ENCODE assay signal across 8 mouse cellular contexts in genomic region chr11:106501308-106502158, GRCm38 (mm10). TPM values are rescaled to one million over a fixed set of nuclear protein-coding genes. Genes with fewer than 3 reads are reported as not detected.
DNase-seq lines count a peak whose midpoint lies in the region; ATAC-seq and TF ChIP-seq lines count a peak whose summit lies in the region.

No protein-coding gene starts in this region.

- peaks cover 4% of the 10 kb centered on the region; the same call in 1 of the 2 replicates for H3K4me1 ChIP-seq in embryonic facial prominence, embryonic 14.5 days (ENCODE audit: control insufficient read depth, insufficient read depth, low read length)
- no peaks in the 10 kb centered on the region; the same call in 1 of the 2 replicates for H3K4me1 ChIP-seq in kidney, adult 2 months (ENCODE audit: control insufficient read depth, insufficient read depth, low read length)
- H3K4me1 ChIP-seq in limb, embryonic 15.5 days = no peaks in the 10 kb centered on the region; the same call in 1 of the 2 replicates
- no peaks in the 10 kb centered on the region for H3K4me1 ChIP-seq in midbrain, embryonic 14.5 days (ENCODE audit: control insufficient read depth, insufficient read depth, low read length)
- H3K4me1 ChIP-seq in stomach, embryonic 14.5 days (ENCODE audit: control insufficient read depth, insufficient read depth, low read length) = peaks cover 4% of the 10 kb centered on the region; the same call in 1 of the 2 replicates

- ATAC-seq in embryonic facial prominence, embryonic 14.5 days (ENCODE audit: low read depth) = peak; percentile 67
- ATAC-seq in limb, embryonic 15.5 days (ENCODE audit: insufficient number of reproducible peaks, low FRiP score, low TSS enrichment, low read depth) = peak; percentile 56
- ATAC-seq in midbrain, embryonic 14.5 days (ENCODE audit: low FRiP score, low TSS enrichment) = peak; percentile 66
- peak; percentile 50; the same call in 1 of the 2 replicates for ATAC-seq in stomach, embryonic 14.5 days (ENCODE audit: insufficient number of reproducible peaks, insufficient read depth, low FRiP score, low read depth)

- peaks cover 8% of the 10 kb centered on the region for H3K36me3 ChIP-seq in C2C12 (ENCODE audit: control insufficient read depth, insufficient read depth)
- peaks cover 7% of the 10 kb centered on the region for H3K36me3 ChIP-seq in embryonic facial prominence, embryonic 14.5 days (ENCODE audit: control insufficient read depth, insufficient read depth, low read length)
- H3K36me3 ChIP-seq in kidney, adult 2 months (ENCODE audit: control insufficient read depth, insufficient read depth, low read length) = no peaks in the 10 kb centered on the region
- 0 out of 2 replicates have a peak, but pooled peaks cover 7% of the 10 kb centered on the region for H3K36me3 ChIP-seq in limb, embryonic 15.5 days
- H3K36me3 ChIP-seq in midbrain, embryonic 14.5 days (ENCODE audit: control insufficient read depth, insufficient read depth, low read length) = peaks cover 5% of the 10 kb centered on the region; the same call in 1 of the 2 replicates
- no peaks in the 10 kb centered on the region for H3K36me3 ChIP-seq in stomach, embryonic 14.5 days (ENCODE audit: control insufficient read depth, insufficient read depth, low read length)

- no peak for TF ChIP-seq CTCF in C2C12 (IDR thresholded peaks at IDR 0.05; ENCODE audit: control insufficient read depth, insufficient read depth, insufficient read length)
- TF ChIP-seq CTCF in kidney, adult 2 months (conservative IDR thresholded peaks at IDR 0.05; ENCODE audit: insufficient read depth, insufficient read length, low read depth, low read length) = no peak

- 2% methylated on average over 22 of the region's 22 CpGs for WGBS in embryonic facial prominence, embryonic 14.5 days
- WGBS in kidney, adult 2 months = 4% methylated on average over 22 of the region's 22 CpGs
- WGBS in limb, embryonic 15.5 days = 2% methylated on average over 22 of the region's 22 CpGs
- under 1% methylated on average over 22 of the region's 22 CpGs for WGBS in midbrain, embryonic 14.5 days
- 1% methylated on average over 22 of the region's 22 CpGs for WGBS in stomach, embryonic 14.5 days

- peaks cover 8% of the 10 kb centered on the region for H3K79me2 ChIP-seq in C2C12 (ENCODE audit: control insufficient read depth, insufficient read depth)

- peak overlapping the region; percentile 75 for H3ac ChIP-seq in C2C12 (ENCODE audit: control insufficient read depth, insufficient read length, low read depth)

- peak overlapping the region; percentile 100 for H3K9ac ChIP-seq in embryonic facial prominence, embryonic 14.5 days (ENCODE audit: low read depth, low read length)
- peak overlapping the region; percentile 97 for H3K9ac ChIP-seq in limb, embryonic 15.5 days
- peak overlapping the region; percentile 99 for H3K9ac ChIP-seq in midbrain, embryonic 14.5 days (replicated peaks; ENCODE audit: low read length)
- peak overlapping the region; percentile 100 for H3K9ac ChIP-seq in stomach, embryonic 14.5 days (replicated peaks; ENCODE audit: low read depth, low read length)

- peak overlapping the region; percentile 87 for H3K4me2 ChIP-seq in embryonic facial prominence, embryonic 14.5 days (ENCODE audit: low read depth, low read length)
- peak overlapping the region; percentile 49 for H3K4me2 ChIP-seq in limb, embryonic 15.5 days
- peak overlapping the region; percentile 79 for H3K4me2 ChIP-seq in midbrain, embryonic 14.5 days (ENCODE audit: low read length)
- peak overlapping the region; percentile 72 for H3K4me2 ChIP-seq in stomach, embryonic 14.5 days (replicated peaks; ENCODE audit: low read depth, low read length)

- no peaks in the 10 kb centered on the region for H3K27me3 ChIP-seq in C2C12 (ENCODE audit: control insufficient read depth, insufficient read depth, insufficient read length)
- H3K27me3 ChIP-seq in embryonic facial prominence, embryonic 14.5 days (replicated peaks; ENCODE audit: control insufficient read depth, insufficient read depth, low read length) = no peaks in the 10 kb centered on the region
- no peaks in the 10 kb centered on the region for H3K27me3 ChIP-seq in kidney, adult 2 months (replicated peaks; ENCODE audit: control insufficient read depth, insufficient read depth, low read length)
- H3K27me3 ChIP-seq in limb, embryonic 15.5 days = no peaks in the 10 kb centered on the region
- H3K27me3 ChIP-seq in midbrain, embryonic 14.5 days (ENCODE audit: control insufficient read depth, insufficient read depth, low read length) = no peaks in the 10 kb centered on the region
- H3K27me3 ChIP-seq in stomach, embryonic 14.5 days (ENCODE audit: control insufficient read depth, insufficient read depth, low read length) = no peaks in the 10 kb centered on the region

- H3K9me3 ChIP-seq in embryonic facial prominence, embryonic 14.5 days (ENCODE audit: control insufficient read depth, low read length) = no peaks in the 10 kb centered on the region
- H3K9me3 ChIP-seq in limb, embryonic 15.5 days = no peaks in the 10 kb centered on the region
- H3K9me3 ChIP-seq in midbrain, embryonic 14.5 days (ENCODE audit: control insufficient read depth, low read length) = no peaks in the 10 kb centered on the region
- H3K9me3 ChIP-seq in stomach, embryonic 14.5 days (ENCODE audit: control insufficient read depth, low read depth, low read length) = no peaks in the 10 kb centered on the region

- peak overlapping the region; percentile 100 for H3K27ac ChIP-seq in embryonic facial prominence, embryonic 14.5 days (replicated peaks; ENCODE audit: low read depth, low read length)
- peak overlapping the region; percentile 68 for H3K27ac ChIP-seq in kidney, adult 2 months (ENCODE audit: insufficient read depth, low read depth, low read length)
- H3K27ac ChIP-seq in limb, embryonic 15.5 days = peak overlapping the region; percentile 98
- peak overlapping the region; percentile 97 for H3K27ac ChIP-seq in midbrain, embryonic 14.5 days (replicated peaks; ENCODE audit: low read depth, low read length)
- H3K27ac ChIP-seq in stomach, embryonic 14.5 days (ENCODE audit: low read length) = peak overlapping the region; percentile 99

- no peaks in the 10 kb centered on the region for H3K79me3 ChIP-seq in C2C12 (ENCODE audit: low read depth)

- peak; percentile 31 to 55 for DNase-seq in adrenal gland, postnatal 4 days (ENCODE audit: low spot score in 2 of 2)
- DNase-seq in embryonic facial prominence, embryonic 14.5 days (ENCODE audit: low spot score) = peak; percentile 90
- DNase-seq in heart, adult 8-10 months (ENCODE audit: low spot score) = peak; percentile 68
- peak; percentile 84 for DNase-seq in kidney, adult 2 months
- DNase-seq in midbrain, embryonic 14.5 days = peak; percentile 75

- no peak for TF ChIP-seq POLR2A in kidney, adult 2 months (IDR thresholded peaks at IDR 0.05; ENCODE audit: low read depth, low read length)

- peak overlapping the region; percentile 100 for H3K4me3 ChIP-seq in C2C12 (ENCODE audit: insufficient read depth, poor library complexity, severe bottlenecking)
- peak overlapping the region; percentile 99 for H3K4me3 ChIP-seq in embryonic facial prominence, embryonic 14.5 days (ENCODE audit: low read depth, low read length)
- peak overlapping the region; percentile 81 for H3K4me3 ChIP-seq in kidney, adult 2 months (ENCODE audit: insufficient read depth, low read depth, low read length)
- H3K4me3 ChIP-seq in limb, embryonic 15.5 days = peak overlapping the region; percentile 79
- H3K4me3 ChIP-seq in midbrain, embryonic 14.5 days (replicated peaks; ENCODE audit: low read depth, low read length) = peak overlapping the region; percentile 94
- peak overlapping the region; percentile 97 for H3K4me3 ChIP-seq in stomach, embryonic 14.5 days (ENCODE audit: low read depth, low read length)

TF ChIP-seq in C2C12, 6 proteins besides CTCF, POLR2A, EP300 and RAD21:
- no peak for TF ChIP-seq MAX (IDR thresholded peaks at IDR 0.05)
- no peak for TF ChIP-seq FOSL1 (IDR thresholded peaks at IDR 0.05; ENCODE audit: insufficient read depth, low read length, poor library complexity, severe bottlenecking)
- TF ChIP-seq USF1 (IDR thresholded peaks at IDR 0.05; ENCODE audit: low read depth) = no peak
- no peak for TF ChIP-seq MYOG (IDR thresholded peaks at IDR 0.05; ENCODE audit: control insufficient read depth, extremely low read depth, insufficient read length)
- no peak for TF ChIP-seq CEBPB (IDR thresholded peaks at IDR 0.05; ENCODE audit: low read depth)
- TF ChIP-seq MYOD1 (IDR thresholded peaks at IDR 0.05; ENCODE audit: control insufficient read depth, insufficient read length, low read depth) = no peak

RNA-seq across cellular contexts. Expression of gene Ern1, which starts 13.9 kb away (rescaled TPM):
- polyA plus RNA-seq in C2C12 (2012; fragmentation: generic; extraction: Trizol) = 6.0 TPM
- 10 to 100 TPM; 72.5 to 83.6 TPM for total RNA-seq in adrenal gland, postnatal 4 days (2021)
- polyA plus RNA-seq in embryonic facial prominence, embryonic 14.5 days (2014; fragmentation: Nextera tagmentation; extraction: Ambion mirVana) = 5.9 and 7.0 TPM in 2 replicates
- total RNA-seq in heart, adult 8-10 months (2022) = 10 to 100 TPM; 10.2 to 14.0 (median 12.8) TPM
- 12.6 and 15.1 TPM in 2 replicates for polyA plus RNA-seq in kidney, adult 2 months (2012; rRNA removed)
- 5.9 and 6.6 TPM in 2 replicates for polyA plus RNA-seq in limb, embryonic 15.5 days (2015; fragmentation: Nextera tagmentation; extraction: Ambion mirVana)
- 5.5 and 6.6 TPM in 2 replicates for polyA plus RNA-seq in midbrain, embryonic 14.5 days (2014; fragmentation: Nextera tagmentation; extraction: Ambion mirVana)
- polyA plus RNA-seq in stomach, embryonic 14.5 days (2014; fragmentation: Nextera tagmentation; extraction: Ambion mirVana) = 7.6 and 11.2 TPM in 2 replicates

Comparison
In these comparisons a context has a peak if more than half of its experiments do, and no peak if none do; other contexts are left out.
1. Peak in every context shown above with its lines: DNase-seq, ATAC-seq, H3K4me3 ChIP-seq and H3K27ac ChIP-seq.